Mouse (Mus musculus) left cerebral cortex, adult 6 months (tissue): ENCODE results near the gene Defb30. TPM values are rescaled to one million over a fixed set of nuclear protein-coding genes. Genes with fewer than 3 reads are reported as not detected.

Experiments used
- long read RNA-seq, 2 experiments: library from polyadenylated mRNA; unstranded; transcript quantifications; one replicate each; pipeline ENCODE4 v2.0.0; 2019 to 2020
- polyA plus RNA-seq: library from polyadenylated mRNA; unstranded; fragments of <200 nt; fragmentation: Nextera tagmentation; gene quantifications from 2 replicates; pipeline ENCODE4 v1.2.3, GENCODE M21; 2021

Defb30 gene
- not detected in 2 replicates for polyA plus RNA-seq
- long read RNA-seq, experiment 1: 0 reads
- long read RNA-seq, experiment 2: 0 reads

GRCm38 (mm10) chr14:63049910-63050370 is at the start of gene Defb30:
Gene Defb30, minus strand, starts transcription at chr14:63049960.

DNA sequence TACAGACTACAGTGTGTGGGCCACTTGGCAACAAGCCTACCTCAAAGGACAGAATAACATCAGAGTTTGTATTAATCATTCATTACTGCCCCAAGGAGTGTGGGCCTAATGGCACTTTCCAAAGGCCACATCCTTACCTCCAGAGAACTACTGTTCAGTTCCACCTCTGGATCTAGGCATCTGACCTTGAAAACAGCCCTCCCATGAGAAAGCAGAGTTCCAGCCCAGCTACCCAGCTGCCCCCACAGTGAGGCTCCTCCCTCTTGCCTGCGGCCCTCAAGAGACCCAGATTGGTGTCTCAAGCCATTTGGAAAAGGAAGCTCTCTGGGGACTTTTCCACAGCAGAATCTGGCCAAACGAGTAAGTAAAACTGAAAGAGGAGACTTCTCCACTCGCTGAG is 3.1 kb downstream of the Defb30 start, which contains the start of gene Defb42:
Gene Defb42 (plus strand): TSS at position 301 of the 400 bp plus-strand sequence.

DNA sequence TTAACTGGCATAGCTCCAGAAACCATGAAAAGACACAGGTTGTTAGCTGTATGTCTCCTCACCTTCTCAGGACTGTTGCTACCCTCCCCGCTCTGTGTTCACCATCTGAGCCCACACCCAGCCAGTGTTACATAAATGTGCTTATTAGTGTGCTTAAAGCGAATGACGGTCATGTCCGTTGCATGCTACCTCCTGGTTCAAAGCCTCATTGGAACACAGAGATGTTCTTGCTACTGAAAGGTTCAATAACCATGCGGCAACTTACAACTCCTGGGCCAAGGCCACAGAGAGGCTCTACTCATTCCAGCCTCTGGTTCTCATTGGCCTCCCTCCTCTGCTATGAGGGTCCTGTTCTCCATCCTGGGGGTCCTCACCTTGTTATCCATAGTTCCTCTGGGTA is 38.3 kb downstream of the Defb30 start, which contains the start of gene Defb43:
Gene Defb43 (plus strand): TSS at position 301 of the 400 bp plus-strand sequence.

GRCm38 (mm10) chr14:62997777-62998176 is 52.0 kb downstream of the Defb30 start, which contains the start of gene Defb47:
Gene Defb47, plus strand, starts transcription at chr14:62998077.

GRCm38 (mm10) chr14:62984410-62984809 is 65.3 kb downstream of the Defb30 start, which contains the start of gene Defb48:
Gene Defb48, minus strand, starts transcription at chr14:62984510.

Other genes starting within 250 kb of the Defb30 start
- gene Wdfy2, start 212.3 kb downstream of the Defb30 start, polyA plus RNA-seq: 1.8 and 2.3 TPM in 2 replicates
- not detected in 2 replicates for gene Defb48, start 65.5 kb downstream of the Defb30 start, polyA plus RNA-seq
- not detected in 2 replicates for gene Defb47, start 51.9 kb downstream of the Defb30 start, polyA plus RNA-seq
- not detected in 2 replicates for gene Defb43, start 38.2 kb downstream of the Defb30 start, polyA plus RNA-seq
- gene Defb42, start 3.0 kb downstream of the Defb30 start, polyA plus RNA-seq: 1.1 and 1.3 TPM in 2 replicates